10 mouse cellular contexts compared by ENCODE assay signal in genomic region chrX:7795016-7795415, GRCm38 (mm10). TPM values are rescaled to one million over a fixed set of nuclear protein-coding genes. Genes with fewer than 3 reads are reported as not detected.
DNase-seq lines count a peak whose midpoint lies in the region; ATAC-seq lines count a peak whose summit lies in the region.
"Had no signal": no experiment of that assay in that cellular context is flagged by ENCODE, and none has a peak within 500 bp of the region (broad histone marks: within the 10 kb centered on the region; RNA-seq: fewer than 3 reads in every experiment).

No protein-coding gene starts in this region.

- WGBS in hindbrain, embryonic 10.5 days, result 33% methylated on average over 7 of the region's 7 CpGs
- 34% methylated on average over 7 of the region's 7 CpGs for WGBS in hindbrain, embryonic 14.5 days
- 24% methylated on average over 7 of the region's 7 CpGs for WGBS in embryonic facial prominence, embryonic 11.5 days
- 40% methylated on average over 7 of the region's 7 CpGs for WGBS in midbrain, embryonic 10.5 days

- no peak overlapping the region for H3K4me2 ChIP-seq in hindbrain, embryonic 14.5 days (replicated peaks)
- no peak overlapping the region for H3K4me2 ChIP-seq in embryonic facial prominence, embryonic 11.5 days (ENCODE audit: low read depth, low read length)

- no peak overlapping the region for H3K27ac ChIP-seq in hindbrain, embryonic 10.5 days
- no peak overlapping the region for H3K27ac ChIP-seq in hindbrain, embryonic 14.5 days
- H3K27ac ChIP-seq in embryonic facial prominence, embryonic 11.5 days (replicated peaks; ENCODE audit: low read depth, low read length), result no peak overlapping the region
- no peak overlapping the region for H3K27ac ChIP-seq in midbrain, embryonic 10.5 days (replicated peaks)

- no peak overlapping the region for H3K9ac ChIP-seq in hindbrain, embryonic 14.5 days
- H3K9ac ChIP-seq in embryonic facial prominence, embryonic 11.5 days (replicated peaks; ENCODE audit: low read length), result no peak overlapping the region

- H3K36me3 ChIP-seq in hindbrain, embryonic 10.5 days, result peaks cover 16% of the 10 kb centered on the region
- peaks cover 23% of the 10 kb centered on the region for H3K36me3 ChIP-seq in hindbrain, embryonic 14.5 days (replicated peaks; ENCODE audit: control insufficient read depth, insufficient read depth)
- H3K36me3 ChIP-seq in embryonic facial prominence, embryonic 11.5 days (replicated peaks; ENCODE audit: control insufficient read depth, insufficient read depth, low read depth, low read length), result no peaks in the 10 kb centered on the region; the same call in 1 of the 2 replicates
- H3K36me3 ChIP-seq in midbrain, embryonic 10.5 days, result peaks cover 16% of the 10 kb centered on the region

- no peak overlapping the region for H3K4me3 ChIP-seq in hindbrain, embryonic 10.5 days
- no peak overlapping the region for H3K4me3 ChIP-seq in hindbrain, embryonic 14.5 days (replicated peaks; ENCODE audit: low read length)
- no peak overlapping the region for H3K4me3 ChIP-seq in embryonic facial prominence, embryonic 11.5 days (ENCODE audit: low read depth, low read length)
- H3K4me3 ChIP-seq in midbrain, embryonic 10.5 days, result no peak overlapping the region
- H3K4me3 ChIP-seq: erythroblast, embryonic 14.5 days had no signal

- H3K4me1 ChIP-seq in hindbrain, embryonic 10.5 days (replicated peaks), result peaks cover 10% of the 10 kb centered on the region
- H3K4me1 ChIP-seq in hindbrain, embryonic 14.5 days (replicated peaks; ENCODE audit: control insufficient read depth, insufficient read depth, low read length), result 0 out of 2 replicates have a peak, but pooled peaks cover 7% of the 10 kb centered on the region
- no peaks in the 10 kb centered on the region for H3K4me1 ChIP-seq in embryonic facial prominence, embryonic 11.5 days (ENCODE audit: control insufficient read depth, insufficient read depth, low read length)
- peaks cover 5% of the 10 kb centered on the region for H3K4me1 ChIP-seq in midbrain, embryonic 10.5 days

- peak; percentile 18 for DNase-seq in hindbrain, embryonic 10.5 days (ENCODE audit: low spot score)
- no peak for DNase-seq in hindbrain, embryonic 14.5 days (ENCODE audit: low spot score)
- peak; percentile 57 for DNase-seq in NIH3T3 (ENCODE audit: low read depth)
- peak; percentile 63 for DNase-seq in embryonic facial prominence, embryonic 11.5 days (ENCODE audit: low spot score)
- DNase-seq in mesoderm, embryonic 11.5 days (ENCODE audit: low read depth, low spot score), result peak; percentile 61
- no peak for DNase-seq in midbrain, embryonic 10.5 days (ENCODE audit: low spot score)
- DNase-seq in layer of hippocampus, postnatal 25 days (ENCODE audit: extremely low spot score in 1 of 2, low spot score in 1 of 2), result no peak
- DNase-seq: left cerebral cortex, postnatal 4 days had no signal

- ATAC-seq in hindbrain, embryonic 14.5 days (ENCODE audit: low FRiP score), result no peak
- ATAC-seq in embryonic facial prominence, embryonic 11.5 days (replicated peaks; ENCODE audit: insufficient number of reproducible peaks, low FRiP score, low TSS enrichment, low read depth), result no peak
- no peak for ATAC-seq in cerebellum, adult (ENCODE audit: insufficient number of reproducible peaks, low FRiP score, low TSS enrichment)

- H3K9me3 ChIP-seq in hindbrain, embryonic 10.5 days, result no peaks in the 10 kb centered on the region; the same call in 1 of the 2 replicates
- no peaks in the 10 kb centered on the region for H3K9me3 ChIP-seq in hindbrain, embryonic 14.5 days (ENCODE audit: control insufficient read depth, low read length)
- no peaks in the 10 kb centered on the region for H3K9me3 ChIP-seq in embryonic facial prominence, embryonic 11.5 days (replicated peaks; ENCODE audit: control insufficient read depth, low read length)
- no peaks in the 10 kb centered on the region for H3K9me3 ChIP-seq in midbrain, embryonic 10.5 days (replicated peaks)

- H3K27me3 ChIP-seq in hindbrain, embryonic 10.5 days (ENCODE audit: insufficient read depth, poor library complexity, severe bottlenecking), result no peaks in the 10 kb centered on the region
- no peaks in the 10 kb centered on the region for H3K27me3 ChIP-seq in hindbrain, embryonic 14.5 days (ENCODE audit: control insufficient read depth, insufficient read depth, low read length)
- H3K27me3 ChIP-seq in embryonic facial prominence, embryonic 11.5 days (ENCODE audit: control insufficient read depth, insufficient read depth, low read length), result no peaks in the 10 kb centered on the region
- no peaks in the 10 kb centered on the region for H3K27me3 ChIP-seq in midbrain, embryonic 10.5 days (ENCODE audit: low read depth, poor library complexity, severe bottlenecking)

RNA-seq across cellular contexts. Expression of gene Gripap1, which starts 5.5 kb away (rescaled TPM):
- polyA plus RNA-seq in hindbrain, embryonic 10.5 days (2016; fragmentation: Nextera tagmentation; extraction: Ambion mirVana), result 45.3 and 47.8 TPM in 2 replicates
- 50.5 and 56.8 TPM in 2 replicates for polyA plus RNA-seq in hindbrain, embryonic 14.5 days (2014; fragmentation: Nextera tagmentation; extraction: Ambion mirVana)
- 35.6 and 35.9 TPM in 2 replicates for polyA plus RNA-seq in embryonic facial prominence, embryonic 11.5 days (2014; fragmentation: Nextera tagmentation; extraction: Ambion mirVana)
- polyA plus RNA-seq in midbrain, embryonic 10.5 days (2016; fragmentation: Nextera tagmentation; extraction: Ambion mirVana), result 47.3 and 58.8 TPM in 2 replicates
- 100 to 1,000 TPM in 1 of 2 experiments, 10 to 100 TPM in 1; 87.8 to 116 TPM for total RNA-seq in layer of hippocampus, postnatal 25 days (2021)

RNA-seq across cellular contexts. Expression of gene Kcnd1, which starts 27.1 kb away (rescaled TPM):
- polyA plus RNA-seq in hindbrain, embryonic 10.5 days (2016; fragmentation: Nextera tagmentation; extraction: Ambion mirVana), result 1.4 and 2.2 TPM in 2 replicates
- 4.1 and 5.0 TPM in 2 replicates for polyA plus RNA-seq in hindbrain, embryonic 14.5 days (2014; fragmentation: Nextera tagmentation; extraction: Ambion mirVana)
- polyA plus RNA-seq in embryonic facial prominence, embryonic 11.5 days (2014; fragmentation: Nextera tagmentation; extraction: Ambion mirVana), result 0.86 and 1.2 TPM in 2 replicates
- polyA plus RNA-seq in midbrain, embryonic 10.5 days (2016; fragmentation: Nextera tagmentation; extraction: Ambion mirVana), result 0.59 and 1.1 TPM in 2 replicates
- 1 to 10 TPM; 8.0 to 9.5 TPM for total RNA-seq in layer of hippocampus, postnatal 25 days (2021)

RNA-seq across cellular contexts. Expression of gene Tfe3, which starts 32.7 kb away (rescaled TPM):
- 31.7 and 36.5 TPM in 2 replicates for polyA plus RNA-seq in hindbrain, embryonic 10.5 days (2016; fragmentation: Nextera tagmentation; extraction: Ambion mirVana)
- polyA plus RNA-seq in hindbrain, embryonic 14.5 days (2014; fragmentation: Nextera tagmentation; extraction: Ambion mirVana), result 18.6 and 20.9 TPM in 2 replicates
- polyA plus RNA-seq in embryonic facial prominence, embryonic 11.5 days (2014; fragmentation: Nextera tagmentation; extraction: Ambion mirVana), result 16.2 and 16.5 TPM in 2 replicates
- 27.9 and 35.8 TPM in 2 replicates for polyA plus RNA-seq in midbrain, embryonic 10.5 days (2016; fragmentation: Nextera tagmentation; extraction: Ambion mirVana)
- 10 to 100 TPM; 28.7 to 33.5 TPM for total RNA-seq in layer of hippocampus, postnatal 25 days (2021)

RNA-seq across cellular contexts. Expression of gene Ccdc120, which starts 44.3 kb away (rescaled TPM):
- 18.7 and 22.9 TPM in 2 replicates for polyA plus RNA-seq in hindbrain, embryonic 10.5 days (2016; fragmentation: Nextera tagmentation; extraction: Ambion mirVana)
- polyA plus RNA-seq in hindbrain, embryonic 14.5 days (2014; fragmentation: Nextera tagmentation; extraction: Ambion mirVana), result 61.4 and 65.0 TPM in 2 replicates
- 14.5 and 20.2 TPM in 2 replicates for polyA plus RNA-seq in embryonic facial prominence, embryonic 11.5 days (2014; fragmentation: Nextera tagmentation; extraction: Ambion mirVana)
- 17.0 and 17.6 TPM in 2 replicates for polyA plus RNA-seq in midbrain, embryonic 10.5 days (2016; fragmentation: Nextera tagmentation; extraction: Ambion mirVana)
- 10 to 100 TPM; 17.0 to 20.9 TPM for total RNA-seq in layer of hippocampus, postnatal 25 days (2021)

RNA-seq across cellular contexts. Expression of gene Otud5, which starts 46.1 kb away (rescaled TPM):
- polyA plus RNA-seq in hindbrain, embryonic 10.5 days (2016; fragmentation: Nextera tagmentation; extraction: Ambion mirVana), result 43.8 and 55.9 TPM in 2 replicates
- 29.3 and 30.8 TPM in 2 replicates for polyA plus RNA-seq in hindbrain, embryonic 14.5 days (2014; fragmentation: Nextera tagmentation; extraction: Ambion mirVana)
- 36.4 and 37.1 TPM in 2 replicates for polyA plus RNA-seq in embryonic facial prominence, embryonic 11.5 days (2014; fragmentation: Nextera tagmentation; extraction: Ambion mirVana)
- polyA plus RNA-seq in midbrain, embryonic 10.5 days (2016; fragmentation: Nextera tagmentation; extraction: Ambion mirVana), result 40.7 and 45.1 TPM in 2 replicates
- 10 to 100 TPM; 75.8 to 85.3 TPM for total RNA-seq in layer of hippocampus, postnatal 25 days (2021)

Comparison
In these comparisons a context has a peak if more than half of its experiments do, and no peak if none do; other contexts are left out.
1. DNase-seq: peak in hindbrain, embryonic 10.5 days (single experiment), NIH3T3 (single experiment), embryonic facial prominence, embryonic 11.5 days (single experiment) and mesoderm, embryonic 11.5 days (single experiment); none in hindbrain, embryonic 14.5 days (single experiment), midbrain, embryonic 10.5 days (single experiment) and layer of hippocampus, postnatal 25 days (0 of 2).